Mouse (Mus musculus): ENCODE measurements at regions not wholly inside any gene's neighbourhood (a gene's known extent, or its start where the extent isn't known, plus 50 kb on each side); places are given as distances from the start of the nearest gene placed in this dataset.
A peak's percentile ranks its signal among the peaks of the same experiment; 100 is the strongest.

- DNase-seq (ENCODE audit: low read depth, low spot score) = no peak
Observed at GRCm38 (mm10) chr10:96685991-96686601, 69.3 kb downstream of the Btg1 start.

- no peak for DNase-seq (ENCODE audit: low read depth, low spot score)
Observed at GRCm38 (mm10) chr10:96686659-96687440, 70.0 kb downstream of the Btg1 start.

DNA sequence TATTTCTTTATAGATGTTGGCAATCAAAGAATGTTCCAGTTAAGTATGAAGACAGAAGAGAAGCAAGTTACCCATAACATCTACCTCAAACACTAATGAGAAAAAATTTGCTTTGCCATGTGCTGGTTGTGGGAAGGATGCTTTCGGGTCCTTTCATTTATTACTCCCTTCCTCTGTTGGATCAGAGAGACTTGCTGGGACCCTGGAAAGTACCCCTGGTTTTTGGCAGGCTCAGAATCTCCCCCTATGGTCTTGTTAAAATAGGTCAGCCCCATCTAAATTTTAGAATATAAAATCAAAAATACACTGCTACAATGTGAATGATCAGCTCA, 70.6 kb downstream of the Btg1 start:
- no peak for DNase-seq (ENCODE audit: low read depth, low spot score)

GRCm38 (mm10) chr10:96689976-96690867, 73.4 kb downstream of the Btg1 start:
- no peak for DNase-seq (ENCODE audit: low read depth, low spot score)

DNA sequence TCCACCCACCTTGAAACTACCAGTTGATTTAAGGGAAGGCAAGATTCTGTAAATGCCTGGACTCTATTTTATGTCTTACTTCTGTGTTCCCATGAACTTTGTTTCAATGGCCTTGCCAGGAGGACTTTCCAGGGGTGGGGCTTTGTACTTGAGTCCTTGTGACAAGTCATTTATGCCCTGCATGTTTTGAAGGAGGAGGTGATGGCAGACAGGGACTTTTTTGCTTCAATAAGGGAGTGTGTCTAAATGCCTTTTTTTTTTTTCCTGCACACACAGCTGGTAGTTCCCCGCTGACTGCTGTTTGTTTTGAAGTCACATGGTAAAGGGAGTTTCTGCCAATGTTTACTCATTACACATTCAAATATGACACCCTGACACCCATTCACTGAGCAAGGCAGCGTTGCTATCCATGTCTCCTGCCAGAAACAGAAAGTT, 74.1 kb downstream of the Btg1 start:
- DNase-seq (ENCODE audit: low read depth, low spot score) = no peak

DNA sequence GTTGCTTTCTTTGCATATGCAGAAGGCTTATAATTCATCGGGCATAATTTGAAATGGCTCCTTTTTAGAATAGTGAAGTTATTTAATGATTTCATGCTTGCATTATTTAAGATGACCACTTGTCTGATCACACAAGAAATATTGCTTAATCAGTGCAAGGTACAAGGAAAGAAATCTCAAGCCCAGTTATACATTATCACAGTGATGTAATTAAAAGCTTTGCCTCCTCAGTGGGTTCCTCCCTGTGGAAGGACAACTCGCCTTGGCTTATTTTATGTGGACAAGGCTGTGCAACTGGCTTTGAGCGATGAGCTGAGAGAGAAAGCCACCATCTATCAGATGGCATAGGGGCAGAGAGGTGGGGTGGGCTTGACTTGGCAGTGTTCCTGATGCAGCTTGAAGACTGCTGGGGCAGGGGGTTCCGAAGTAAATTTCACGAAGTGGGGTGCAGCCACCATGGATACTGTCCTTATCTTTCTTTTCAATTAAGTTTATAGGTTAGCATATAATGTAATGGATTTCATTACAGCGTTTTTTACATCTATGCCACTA, 74.6 kb downstream of the Btg1 start:
- DNase-seq (ENCODE audit: low read depth, low spot score) = no peak

DNA sequence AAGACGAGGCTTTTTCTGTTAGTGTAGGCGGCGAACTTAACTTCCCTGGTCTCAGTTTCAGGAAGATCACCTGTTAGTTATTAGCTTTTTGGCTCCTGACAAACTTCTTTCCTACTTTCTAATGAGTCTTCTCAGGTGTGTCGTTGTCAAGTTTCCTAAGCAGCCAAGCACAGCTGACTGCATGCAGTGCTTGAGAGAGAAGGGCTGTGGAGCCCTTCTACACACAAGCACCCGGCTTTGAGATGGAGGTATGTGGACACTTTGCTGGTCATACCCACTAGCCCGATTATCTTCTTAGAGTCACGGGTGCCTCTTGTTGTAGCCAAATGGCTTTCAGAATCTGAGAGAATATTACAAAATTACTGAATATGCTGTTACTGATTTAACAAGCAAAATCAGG, 76.0 kb downstream of the Btg1 start:
- no peak for DNase-seq (ENCODE audit: low read depth, low spot score)

GRCm38 (mm10) chr10:96693766-96694165, 77.0 kb downstream of the Btg1 start:
- DNase-seq (ENCODE audit: low read depth, low spot score) = no peak

DNA sequence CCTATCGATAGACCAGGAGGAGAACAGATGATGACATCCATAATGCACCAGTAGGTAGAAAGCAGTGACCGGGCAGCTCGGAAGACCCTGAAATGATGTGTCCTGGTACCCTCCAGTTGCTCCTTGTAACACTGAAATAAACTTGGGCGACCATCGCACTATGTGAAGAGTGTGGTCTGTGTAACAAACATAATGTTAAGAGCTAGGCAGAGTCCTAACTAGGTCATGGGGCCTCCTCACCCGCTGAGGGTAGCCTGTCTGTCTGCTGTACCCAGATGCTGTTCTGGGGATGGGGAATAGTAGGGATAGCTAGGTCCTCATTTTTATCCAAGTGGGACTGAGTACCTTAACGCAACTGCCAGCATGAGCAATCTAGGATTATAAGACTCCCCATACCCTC, 79.8 kb downstream of the Btg1 start:
- DNase-seq (ENCODE audit: low read depth, low spot score) = no peak

- DNase-seq (ENCODE audit: low read depth, low spot score) = peak; percentile 46
Observed at GRCm38 (mm10) chr10:96697781-96698180, 81.0 kb downstream of the Btg1 start.

- DNase-seq (ENCODE audit: low read depth, low spot score) = no peak
Observed at GRCm38 (mm10) chr10:96706656-96707055, 89.8 kb downstream of the Btg1 start.

DNA sequence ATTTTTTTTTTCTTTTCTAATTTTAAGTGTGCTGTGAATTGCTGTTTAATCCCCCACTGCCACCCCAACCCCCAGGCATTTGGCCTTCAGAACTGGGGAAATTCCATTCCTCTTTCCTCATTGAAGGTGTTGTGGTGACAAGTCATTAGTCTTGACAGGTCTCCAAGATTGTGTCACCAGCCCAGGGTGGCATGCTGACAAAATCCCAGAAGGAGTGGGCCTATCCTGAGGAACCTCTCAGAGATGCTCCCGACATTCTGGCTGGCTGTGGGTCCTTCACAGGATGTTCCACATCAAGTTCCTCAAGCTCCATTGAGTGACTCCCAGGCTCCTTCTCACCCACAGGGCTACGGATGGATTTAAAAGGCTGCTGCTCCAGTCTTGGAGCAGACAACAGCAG, 91.7 kb downstream of the Btg1 start:
- no peak for DNase-seq (ENCODE audit: low read depth, low spot score)

- DNase-seq (ENCODE audit: low read depth, low spot score) = no peak
Observed at GRCm38 (mm10) chr10:96709698-96710356, 93.0 kb downstream of the Btg1 start.

- DNase-seq (ENCODE audit: low read depth, low spot score) = no peak
Observed at GRCm38 (mm10) chr10:96711993-96712392, 95.2 kb downstream of the Btg1 start.

GRCm38 (mm10) chr10:96714702-96715101, 97.9 kb downstream of the Btg1 start:
- DNase-seq (ENCODE audit: low read depth, low spot score) = no peak

DNA sequence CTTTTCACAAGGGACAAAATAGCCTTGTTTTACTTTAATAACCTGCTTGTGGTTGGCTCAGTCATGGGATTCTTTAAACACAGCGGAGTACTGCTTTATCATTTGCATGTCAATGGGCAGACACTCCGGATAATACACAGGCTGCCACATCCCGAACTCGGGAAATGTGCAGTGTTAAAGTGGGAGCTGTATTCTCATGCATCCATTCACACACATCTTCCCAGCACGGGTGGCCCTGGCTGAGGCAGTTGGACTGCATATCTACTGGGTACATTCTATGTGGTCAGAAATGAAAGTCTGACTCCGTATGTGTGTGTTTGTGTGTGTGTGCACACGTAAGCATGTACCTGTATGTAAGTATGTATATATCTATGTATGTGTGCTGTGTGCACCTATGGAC, 100.5 kb downstream of the Btg1 start:
- peak; percentile 46 for DNase-seq (ENCODE audit: low read depth, low spot score)

DNA sequence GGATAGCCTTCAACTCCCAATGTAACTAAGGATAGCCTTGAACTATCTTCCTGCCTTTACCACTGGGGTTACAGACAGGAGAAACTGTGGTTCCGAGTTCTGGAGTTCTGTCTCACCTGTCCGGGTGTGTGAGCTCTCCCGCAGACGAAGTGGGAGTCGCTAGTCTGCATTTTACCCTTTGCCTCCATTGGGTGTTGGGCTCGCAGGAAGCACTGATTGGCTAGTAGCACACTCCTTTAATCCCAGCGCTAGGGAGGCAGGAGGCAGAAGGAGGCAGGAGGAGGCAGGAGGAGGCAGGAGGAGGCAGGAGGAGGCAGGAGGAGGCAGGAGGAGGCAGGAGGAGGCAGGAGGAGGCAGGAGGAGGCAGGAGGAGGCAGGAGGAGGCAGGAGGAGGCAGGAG, 101.9 kb downstream of the Btg1 start:
- DNase-seq (ENCODE audit: low read depth, low spot score) = peak; percentile 73

DNA sequence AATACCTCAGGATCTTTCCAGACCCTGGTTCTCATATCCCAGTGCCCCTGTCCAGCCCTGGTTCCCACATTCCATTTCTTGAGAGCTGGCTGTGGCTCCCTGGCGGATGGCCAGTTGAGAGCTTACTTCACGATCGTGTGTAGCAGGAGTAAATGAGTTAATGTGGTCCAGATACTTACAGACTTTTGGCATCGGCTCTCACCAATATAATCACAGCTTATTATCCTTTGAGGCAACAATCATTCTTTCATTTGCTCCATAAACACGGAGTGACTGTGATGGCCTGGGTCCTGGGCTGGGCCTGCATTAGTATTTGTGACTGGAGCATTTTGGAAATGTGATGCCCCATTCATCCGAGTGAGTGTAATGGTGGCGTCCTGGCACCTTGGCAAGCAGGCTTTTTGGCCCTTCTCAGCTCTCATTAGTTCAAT, 103.5 kb downstream of the Btg1 start:
- DNase-seq (ENCODE audit: low read depth, low spot score) = no peak

GRCm38 (mm10) chr10:96720956-96721688, 104.3 kb downstream of the Btg1 start:
- peak; percentile 94 for DNase-seq (ENCODE audit: low read depth, low spot score)

- DNase-seq (ENCODE audit: low read depth, low spot score) = peak; percentile 97
Observed at GRCm38 (mm10) chr10:96722491-96722890, 105.7 kb downstream of the Btg1 start.

GRCm38 (mm10) chr10:96723071-96723470, 106.3 kb downstream of the Btg1 start:
- DNase-seq (ENCODE audit: low read depth, low spot score) = no peak
